Mouse (Mus musculus) limb, embryonic 11.5 days (tissue): ENCODE data around the gene Gm4724. TPM values are rescaled to one million over a fixed set of nuclear protein-coding genes. Genes with fewer than 3 reads are reported as not detected.
"Not testable (repeated sequence)": the region's sequence is repeated elsewhere in the genome, so short reads cannot be mapped to it uniquely, and the experiment has no call there.

Experiments used
- ATAC-seq: fragments of 200-750 bp; cut with Nextera tagmentation; 2 replicates; pipeline ENCODE4 v1.8.0; 2017; ENCODE audit warnings: low read depth; ENCODE audit not compliant: insufficient number of reproducible peaks, low FRiP score, low TSS enrichment
- DNase-seq: peaks from one replicate; pipeline ENCODE4 v3.0.0-alpha.2; 2015; ENCODE audit warnings: low spot score
- H3K27ac ChIP-seq: fragments of 300-500 bp; sonication (generic); replicated peaks from 2 replicates; pipeline ENCODE4 v1.5.1; 2014; ENCODE audit warnings: low read depth, mild to moderate bottlenecking, low read length
- H3K27me3 ChIP-seq: fragments of 300-500 bp; sonication (generic); 2 replicates; pipeline ENCODE4 v1.6.1; 2014; ENCODE audit warnings: mild to moderate bottlenecking, low read length, mixed read lengths; ENCODE audit not compliant: control insufficient read depth, insufficient read depth
- H3K36me3 ChIP-seq: fragments of 300-500 bp; sonication (generic); 2 replicates; pipeline ENCODE4 v1.6.1; 2014; ENCODE audit warnings: mild to moderate bottlenecking, low read length, moderate library complexity, mixed read lengths; ENCODE audit not compliant: control insufficient read depth, insufficient read depth
- H3K4me1 ChIP-seq: fragments of 300-500 bp; sonication (generic); 2 replicates; pipeline ENCODE4 v1.6.1; 2014; ENCODE audit warnings: low read length, mixed read lengths; ENCODE audit not compliant: control insufficient read depth, insufficient read depth
- H3K4me2 ChIP-seq: fragments of 300-500 bp; sonication (generic); 2 replicates; pipeline ENCODE4 v1.6.1; 2014; ENCODE audit warnings: low read depth, mild to moderate bottlenecking, moderate library complexity; ENCODE audit not compliant: severe bottlenecking
- H3K4me3 ChIP-seq: fragments of 300-500 bp; sonication (generic); 2 replicates; pipeline ENCODE4 v1.5.1; 2014; ENCODE audit warnings: low read depth, low read length
- H3K9ac ChIP-seq: fragments of 300-500 bp; sonication (generic); 2 replicates; pipeline ENCODE4 v1.6.1; 2014; ENCODE audit warnings: mild to moderate bottlenecking, low read length
- H3K9me3 ChIP-seq: fragments of 300-500 bp; sonication (generic); 2 replicates; pipeline ENCODE4 v1.6.1; 2016; ENCODE audit warnings: low read length; ENCODE audit not compliant: control insufficient read depth
- WGBS: fragments of 180-500 bp; shearing (Covaris S2); extraction: QIAGEN DNeasy Blood & Tissue Kit; methylation state at CpG from one replicate; pipeline ENCODE4 v1.1.7; 2014; 5-methylcytosine and 5-hydroxymethylcytosine counted together
- polyA plus RNA-seq: library from polyadenylated mRNA; unstranded; fragments of >200 nt; fragmentation: Nextera tagmentation; extraction: Ambion mirVana; gene quantifications from 2 replicates; pipeline ENCODE4 v1.2.1, GENCODE M21; 2014

The Gm4724 gene
- polyA plus RNA-seq, result 15.7 and 16.0 TPM in 2 replicates

GRCm38 (mm10) chr2:175435707-175436106 is at the start of gene Gm4724:
Gm4724 (minus strand) TSS chr2:175435807.
- not testable (repeated sequence) for H3K36me3 ChIP-seq, DNase-seq, H3K4me3 ChIP-seq, H3K27me3 ChIP-seq, H3K4me2 ChIP-seq, H3K9me3 ChIP-seq, H3K27ac ChIP-seq, H3K4me1 ChIP-seq, ATAC-seq, H3K9ac ChIP-seq
- no CpG with 5 or more reads among the region's 4 CpGs for WGBS

- ATAC-seq, H3K4me2 ChIP-seq, H3K4me1 ChIP-seq, H3K4me3 ChIP-seq, H3K9ac ChIP-seq, DNase-seq, H3K27me3 ChIP-seq, H3K27ac ChIP-seq, H3K36me3 ChIP-seq, H3K9me3 ChIP-seq: not testable (repeated sequence)
- whole genome bisulfite sequencing, result no CpG with 5 or more reads among the region's 6 CpGs
Measured at GRCm38 (mm10) chr2:175469685-175470084, 34.1 kb upstream of the Gm4724 start, which contains the start of gene Zfp965. Zfp965 (plus strand) TSS chr2:175469985.

Other genes with a start within 250 kb of the Gm4724 start
- gene Gm14391, start 228.9 kb downstream of the Gm4724 start, polyA plus RNA-seq, result 9.3 and 10.9 TPM in 2 replicates
- 3.3 and 5.3 TPM in 2 replicates for gene Gm14440, start 160.7 kb downstream of the Gm4724 start, polyA plus RNA-seq
- 24.6 and 26.1 TPM in 2 replicates for gene Gm4631, start 97.6 kb downstream of the Gm4724 start, polyA plus RNA-seq
- 5.0 and 5.6 TPM in 2 replicates for gene Zfp968, start 63.4 kb downstream of the Gm4724 start, polyA plus RNA-seq
- gene Zfp965, start 34.2 kb upstream of the Gm4724 start, polyA plus RNA-seq, result 6.8 and 8.1 TPM in 2 replicates
- not detected in 2 replicates for gene Gm11007, start 208.2 kb upstream of the Gm4724 start, polyA plus RNA-seq